Mouse (Mus musculus): ENCODE data around the gene Brap.
"Not testable (repeated sequence)": the region's sequence is repeated elsewhere in the genome, so short reads cannot be mapped to it uniquely, and the experiment has no call there.

The Brap gene

DNA sequence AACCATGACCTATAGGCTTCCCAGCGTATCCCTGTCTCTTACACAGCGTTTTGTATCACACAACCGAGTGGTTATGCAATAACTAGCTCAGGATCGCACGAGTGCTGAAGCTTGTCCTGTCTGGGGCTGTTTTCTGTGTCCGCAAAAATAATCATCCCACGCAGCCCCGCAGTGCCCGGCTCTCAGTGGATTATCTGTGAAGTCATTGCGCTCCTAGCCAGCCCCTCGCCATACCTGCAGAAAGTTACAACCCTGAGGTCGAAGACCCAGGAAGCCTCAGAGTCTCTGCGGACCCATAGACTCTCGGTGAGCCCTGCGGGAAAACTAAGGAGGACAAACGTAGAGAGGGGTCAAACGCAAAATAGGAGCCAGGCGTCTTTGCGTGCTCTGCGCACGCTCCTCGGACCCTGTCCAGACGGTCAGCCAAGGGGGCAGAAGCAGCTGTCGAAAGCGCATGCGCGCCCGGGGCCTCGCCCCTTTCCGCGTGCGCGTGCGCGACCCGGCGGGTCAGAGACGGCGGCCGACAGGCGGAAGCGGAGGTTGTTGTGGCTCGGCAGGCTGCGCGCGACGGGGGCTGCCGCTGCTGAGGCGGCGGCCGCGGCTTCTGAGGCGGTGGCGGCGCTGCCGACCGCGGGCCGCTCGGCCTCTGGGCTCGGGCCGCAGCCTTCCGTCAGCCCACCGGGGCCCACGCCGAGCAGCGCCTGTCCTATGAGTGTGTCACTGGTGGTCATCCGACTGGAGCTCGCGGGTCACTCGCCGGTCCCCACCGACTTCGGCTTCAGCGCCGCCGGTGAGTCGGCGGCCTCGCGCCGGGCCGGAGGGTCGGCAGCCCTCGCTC lies at the start of gene Brap, which contains the start of gene Acad10:
Gene Brap (plus strand): TSS at position 505 of the 838 bp plus-strand sequence.
Gene Acad10 (minus strand): TSS at position 456 of the 838 bp plus-strand sequence.
- peak; percentile 88 for DNase-seq (ENCODE audit: low spot score)

GRCm38 (mm10) chr5:121612036-121612435 lies 48.3 kb upstream of the Brap start:
- no peak for DNase-seq (ENCODE audit: low spot score)

DNA sequence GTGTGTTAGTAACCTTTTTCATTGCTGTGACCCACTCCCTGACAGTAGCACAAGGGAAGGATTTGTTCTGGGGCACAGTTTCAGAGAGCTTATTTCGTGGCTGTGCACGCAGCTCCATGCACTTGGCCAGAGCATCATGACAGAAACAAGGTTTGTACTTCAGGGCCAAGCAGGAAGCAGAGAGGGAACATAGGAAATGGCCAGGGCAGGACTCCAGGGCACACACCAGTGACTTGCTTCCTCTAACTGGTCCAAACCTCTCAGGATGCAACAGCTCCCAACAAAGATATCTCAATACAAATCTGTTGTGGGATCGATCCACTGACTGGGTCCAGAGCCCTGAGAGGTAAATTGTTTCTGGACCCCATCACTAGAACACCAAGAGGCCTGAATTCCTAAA lies 45.4 kb upstream of the Brap start:
- DNase-seq (ENCODE audit: low spot score): not testable (repeated sequence)

DNA sequence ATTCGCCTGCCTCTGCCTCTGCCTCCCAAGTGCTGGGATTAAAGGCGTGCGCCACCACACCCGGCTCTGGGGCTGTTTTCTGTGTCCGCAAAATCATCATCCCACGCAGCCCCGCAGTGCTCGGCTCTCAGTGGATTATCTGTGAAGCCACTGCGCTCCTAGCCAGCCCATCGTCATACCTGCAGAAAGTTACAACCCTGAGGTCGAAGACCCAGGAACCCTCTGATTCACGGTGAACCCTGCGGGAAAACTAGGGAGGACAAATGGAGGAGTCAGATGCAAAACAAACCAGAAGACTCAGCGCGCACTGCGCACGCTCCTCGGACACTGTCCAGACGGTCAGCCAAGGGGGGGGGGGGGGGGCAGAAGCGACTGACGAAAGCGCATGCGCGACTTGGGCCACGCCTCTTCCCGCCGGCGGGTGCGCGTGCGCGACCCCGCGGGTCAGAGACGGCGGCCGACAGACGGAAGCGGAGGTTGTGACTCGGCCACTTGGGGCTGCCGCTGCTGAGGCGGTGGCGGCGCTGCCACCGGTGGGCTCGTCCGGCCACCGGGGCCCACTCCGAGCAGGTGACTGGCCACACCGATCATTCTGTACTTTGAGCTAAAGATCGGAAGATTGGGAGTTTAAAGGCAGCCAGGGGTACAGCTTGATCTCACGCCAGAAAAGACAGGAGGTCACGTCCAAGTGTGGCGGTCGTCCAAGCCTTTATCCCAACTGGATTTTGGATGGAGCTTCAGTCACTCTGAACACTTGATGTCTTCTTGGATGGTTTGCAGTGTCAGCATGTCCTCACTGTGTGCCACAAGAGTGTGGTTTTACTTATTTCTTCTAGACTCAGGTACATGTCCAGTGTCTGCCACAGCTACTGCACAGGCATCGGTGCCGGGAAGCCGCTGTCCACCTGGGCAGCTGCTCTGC lies 41.5 kb upstream of the Brap start, which contains the start of gene Acad12:
Gene Acad12 (minus strand): TSS at position 347 of the 922 bp plus-strand sequence.
- peak; percentile 49 for DNase-seq (ENCODE audit: low spot score)

GRCm38 (mm10) chr5:121621102-121621501 lies 39.3 kb upstream of the Brap start:
- no peak for DNase-seq (ENCODE audit: low spot score)

DNA sequence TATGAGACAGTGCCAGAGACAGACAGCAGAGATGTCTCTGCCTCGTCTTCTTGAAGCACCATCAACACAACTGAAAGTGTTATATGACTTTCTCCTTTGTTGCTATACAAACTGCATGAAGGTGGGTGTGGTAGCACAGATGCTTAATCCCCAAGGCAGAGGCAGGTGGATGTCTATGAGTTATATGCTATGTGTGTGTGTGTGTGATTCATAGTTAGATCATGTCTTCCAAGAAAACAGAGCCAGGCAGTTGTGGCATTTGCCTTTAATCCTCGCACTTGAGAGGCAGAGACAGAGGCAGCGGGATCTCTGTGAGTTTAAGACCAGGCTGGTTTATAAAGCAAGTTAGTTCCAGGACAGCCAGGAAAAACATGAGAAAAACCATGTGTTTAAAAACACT lies 37.1 kb upstream of the Brap start:
- no peak for DNase-seq (ENCODE audit: low spot score)

DNA sequence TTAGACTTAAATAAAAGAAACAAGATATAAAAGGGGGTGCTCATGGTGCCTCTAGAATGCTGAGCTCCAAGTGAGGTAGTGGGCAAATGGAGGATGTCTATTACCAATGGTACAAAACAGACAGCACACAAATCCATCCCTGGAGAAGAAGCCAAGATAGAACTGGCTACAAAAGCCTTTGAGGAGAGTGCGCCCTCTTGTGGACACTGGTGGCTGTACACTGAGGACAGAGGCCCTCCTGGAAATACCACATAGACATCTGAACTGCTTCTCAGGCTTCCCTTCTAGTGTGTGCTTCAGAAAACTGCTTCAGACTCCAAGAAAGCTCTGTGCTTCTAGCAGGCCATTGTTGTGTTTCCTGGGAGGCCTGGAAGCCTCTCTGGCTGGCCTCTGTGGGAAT lies 32.5 kb upstream of the Brap start:
- peak; percentile 51 for DNase-seq (ENCODE audit: low spot score)

DNA sequence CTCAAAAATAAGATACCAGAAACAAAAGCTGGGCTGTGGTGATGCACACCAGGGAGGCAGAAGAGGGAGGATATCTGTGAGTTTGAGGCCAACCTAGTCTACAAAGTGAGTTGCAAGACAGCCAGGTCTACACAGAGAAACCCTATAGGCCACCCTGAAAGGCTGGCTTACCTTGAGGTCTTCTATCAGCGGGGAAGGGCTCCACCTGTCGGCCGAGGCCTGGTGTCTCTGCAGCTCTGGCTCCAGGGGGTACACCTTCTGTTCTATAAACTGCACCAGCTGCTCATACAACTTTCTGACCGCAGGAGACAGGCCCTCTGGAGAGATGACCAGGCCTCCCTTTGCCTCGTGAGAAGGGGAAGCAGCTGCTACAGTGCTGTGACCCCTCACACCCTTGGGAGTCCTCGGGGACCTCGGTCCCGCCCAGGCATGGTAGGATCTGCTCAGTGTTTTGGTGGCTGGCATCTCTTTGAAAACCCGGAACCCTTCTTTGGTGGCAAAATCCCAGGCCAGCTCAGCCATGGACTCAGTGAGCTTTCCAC lies 29.2 kb upstream of the Brap start:
- not testable (repeated sequence) for DNase-seq (ENCODE audit: low spot score)

- DNase-seq (ENCODE audit: low spot score): no peak
Observed at GRCm38 (mm10) chr5:121632804-121633203, 27.6 kb upstream of the Brap start.

DNA sequence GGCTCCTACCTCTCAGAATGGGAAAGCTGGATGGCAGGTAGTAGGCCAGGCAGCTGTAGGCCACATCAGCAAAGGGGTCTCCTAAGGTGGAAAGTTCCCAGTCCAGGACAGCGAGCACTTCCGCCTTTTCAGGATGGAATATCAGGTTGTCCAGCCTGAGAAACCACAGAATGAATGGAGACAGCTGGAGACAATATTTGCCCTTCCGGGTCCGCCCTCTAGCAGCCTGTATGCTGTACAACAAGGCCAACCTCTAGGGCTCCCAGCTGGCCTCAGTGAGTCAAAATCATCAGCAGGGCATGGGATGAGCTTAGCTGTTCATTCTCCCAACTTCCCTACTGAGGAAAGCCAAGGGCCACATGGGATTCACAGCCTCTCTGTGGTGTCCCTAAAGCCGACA lies 25.7 kb upstream of the Brap start:
- no peak for DNase-seq (ENCODE audit: low spot score)

GRCm38 (mm10) chr5:121637296-121637695 lies 23.1 kb upstream of the Brap start:
- DNase-seq (ENCODE audit: low spot score): no peak

- no peak for DNase-seq (ENCODE audit: low spot score)
Observed at GRCm38 (mm10) chr5:121639601-121640000, 20.8 kb upstream of the Brap start.

GRCm38 (mm10) chr5:121649134-121649533 lies 11.2 kb upstream of the Brap start:
- DNase-seq (ENCODE audit: low spot score): no peak

GRCm38 (mm10) chr5:121654526-121654925 lies 5.8 kb upstream of the Brap start:
- no peak for DNase-seq (ENCODE audit: low spot score)

GRCm38 (mm10) chr5:121656866-121657265 lies 3.5 kb upstream of the Brap start:
- not testable (repeated sequence) for DNase-seq (ENCODE audit: low spot score)

DNA sequence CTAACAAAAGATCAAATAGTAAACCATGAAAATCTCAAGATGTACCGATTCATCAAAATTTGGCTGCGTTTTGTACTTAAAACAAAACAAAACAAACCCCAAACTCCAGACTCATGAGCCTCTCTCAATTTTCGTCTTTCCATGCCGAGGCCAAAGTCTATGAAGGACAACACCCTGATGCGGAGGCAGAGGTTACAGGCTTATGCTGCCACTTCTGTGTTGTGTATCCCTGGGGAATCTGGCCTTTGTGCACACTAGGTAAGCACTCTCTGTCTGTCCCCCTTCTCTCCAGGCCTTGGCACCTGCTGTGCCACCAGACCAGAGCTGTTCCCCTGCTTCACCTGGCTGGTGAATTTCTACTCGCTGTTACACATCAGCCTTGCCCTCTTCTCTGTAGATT lies 2.7 kb upstream of the Brap start:
- not testable (repeated sequence) for DNase-seq (ENCODE audit: low spot score)

DNA sequence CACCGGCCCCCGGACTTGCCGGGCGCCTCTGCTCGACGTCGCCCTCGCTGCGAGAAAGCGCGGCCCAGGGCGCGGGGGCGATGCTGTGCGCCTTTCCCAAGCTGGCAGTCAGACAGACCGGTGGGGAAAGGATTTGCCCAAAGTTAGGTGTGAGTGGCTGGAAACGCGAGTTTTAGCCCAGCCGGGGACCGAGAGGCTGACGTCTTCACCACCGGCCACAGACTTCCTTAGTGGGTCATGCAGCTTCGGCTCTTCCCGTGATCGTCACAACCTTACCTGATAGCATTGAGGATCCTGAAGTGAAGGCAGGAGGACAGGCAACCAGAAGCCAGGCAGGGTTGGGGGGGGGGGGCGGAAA lies 513 bp downstream of the Brap start:
- no peak for DNase-seq (ENCODE audit: low spot score)

- no peak for DNase-seq (ENCODE audit: low spot score)
Observed at GRCm38 (mm10) chr5:121661494-121661893, 1.1 kb downstream of the Brap start.

- no peak for DNase-seq (ENCODE audit: low spot score)
Observed at GRCm38 (mm10) chr5:121663456-121663855, 3.1 kb downstream of the Brap start.

GRCm38 (mm10) chr5:121664078-121664477 lies 3.7 kb downstream of the Brap start:
- DNase-seq (ENCODE audit: low spot score): no peak

DNA sequence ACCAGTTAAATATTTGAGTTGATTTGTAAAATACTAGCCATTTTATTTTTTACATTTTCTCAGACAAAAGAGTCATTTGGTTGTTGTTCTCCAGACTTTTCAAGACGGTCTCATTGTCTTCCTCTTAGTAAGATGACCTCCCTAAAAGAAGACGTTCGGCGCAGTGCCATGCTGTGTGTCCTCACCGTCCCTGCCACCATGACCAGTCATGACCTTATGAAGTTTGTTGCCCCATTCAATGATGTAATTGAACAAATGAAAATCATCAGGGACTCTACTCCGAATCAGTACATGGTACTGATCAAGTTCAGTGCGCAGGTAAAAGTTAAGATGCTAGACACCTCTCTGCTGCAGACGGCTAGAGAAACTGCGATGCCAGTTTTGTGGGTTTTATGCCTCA lies 4.6 kb downstream of the Brap start:
- no peak for DNase-seq (ENCODE audit: low spot score)

GRCm38 (mm10) chr5:121667067-121667466 lies 6.7 kb downstream of the Brap start:
- no peak for DNase-seq (ENCODE audit: low spot score)
